Mouse (Mus musculus) cerebellum, adult 18-20 months (tissue): ENCODE measurements around the gene Nanos1.

Source experiments
- DNase-seq, 2 experiments: peaks; one replicate each; pipeline ENCODE4 v3.0.0; 2021

Nanos1 gene

DNA sequence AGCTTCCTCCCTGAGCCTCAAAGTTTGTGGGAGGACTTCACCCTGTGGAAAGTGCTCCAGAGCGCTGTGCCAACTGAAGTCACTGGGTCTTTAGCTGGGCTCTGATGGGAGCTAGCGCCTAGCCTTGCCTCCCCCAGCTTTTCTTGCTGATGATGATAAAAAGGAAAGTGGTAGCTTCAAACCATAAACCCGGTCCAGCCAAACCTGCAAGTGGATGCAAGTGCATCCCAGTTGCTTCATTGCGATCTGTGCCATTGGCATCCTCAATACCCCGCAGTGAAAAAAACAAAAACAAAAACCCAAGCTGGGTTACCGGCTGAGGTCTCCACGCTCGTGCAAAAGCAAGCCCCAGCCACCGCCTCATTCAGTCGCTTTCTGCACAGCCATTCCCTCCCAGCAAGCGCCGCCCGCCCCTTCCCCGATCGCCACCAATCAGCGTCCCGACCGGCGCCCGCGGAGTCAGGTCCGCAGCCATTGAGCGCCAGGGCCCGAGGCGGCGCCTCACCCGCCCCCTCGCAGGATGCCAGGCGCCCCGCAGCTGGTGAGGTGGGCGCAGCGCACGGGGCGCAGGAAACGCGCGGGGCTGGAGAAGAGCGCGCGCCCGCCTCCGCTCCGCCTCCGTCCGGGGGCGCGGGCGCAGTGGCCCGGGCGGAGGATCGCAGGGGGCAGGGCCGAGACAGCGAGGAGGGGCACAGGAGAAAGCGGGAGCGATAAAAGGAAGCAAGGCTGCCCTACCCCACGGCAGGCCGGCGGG, at the start of gene Nanos1:
Nanos1 (plus strand) TSS at position 550 of the 754 bp plus-strand sequence.
- DNase-seq, result peak; percentile 93 to 96

DNA sequence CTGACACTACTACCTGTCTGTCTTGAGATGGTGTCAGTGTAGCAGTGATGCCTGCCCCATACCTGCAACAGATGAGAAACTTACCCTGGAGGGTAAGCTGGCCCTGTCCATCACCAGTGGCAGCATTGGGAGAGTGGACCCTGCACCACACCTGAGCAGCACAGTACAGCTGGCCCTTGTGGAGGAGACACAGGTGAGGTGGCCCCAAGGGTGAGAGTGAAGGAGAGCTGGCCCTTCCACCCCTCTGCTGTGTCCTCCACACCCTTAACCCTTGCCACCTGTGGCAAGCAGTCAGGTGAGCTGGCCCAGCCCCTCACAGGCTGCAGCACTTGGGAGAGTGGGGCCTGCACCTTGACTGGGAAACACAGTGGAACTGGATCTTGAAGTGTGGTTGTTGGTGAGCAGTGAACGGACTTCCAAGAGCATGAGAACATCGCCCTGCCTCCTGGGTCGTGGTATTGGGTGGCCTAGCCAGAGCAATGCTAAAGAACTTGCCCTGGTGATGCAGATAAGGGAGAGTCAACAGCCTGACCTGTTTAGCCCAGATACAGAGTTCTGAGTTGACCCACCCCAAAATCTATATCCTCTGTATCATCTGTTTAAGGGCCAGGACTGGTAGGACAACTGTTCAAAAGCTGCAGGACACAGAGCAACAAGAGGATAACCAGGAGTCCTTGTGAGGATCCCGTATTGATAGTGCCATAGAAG, 46.4 kb upstream of the Nanos1 start:
- no peak for DNase-seq

DNA sequence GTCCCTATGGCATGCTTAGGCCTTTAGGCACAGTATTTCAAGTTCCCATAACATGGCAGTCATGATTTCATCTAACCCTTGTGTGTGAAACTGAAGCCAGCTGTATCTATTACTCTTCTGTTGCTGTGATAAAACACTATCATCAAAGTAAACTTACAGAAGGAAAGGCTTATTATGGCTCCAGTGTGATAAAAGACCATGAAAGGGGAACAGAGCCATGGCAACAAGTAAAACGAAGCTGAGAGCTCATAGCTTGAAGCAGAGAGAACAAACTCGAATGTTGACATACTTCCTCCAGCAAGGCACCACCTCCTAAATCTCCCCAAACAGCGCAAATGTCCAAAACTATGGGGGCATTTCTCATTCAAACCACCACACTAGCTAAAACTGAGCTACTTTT, 45.6 kb upstream of the Nanos1 start:
- DNase-seq, result no peak

DNA sequence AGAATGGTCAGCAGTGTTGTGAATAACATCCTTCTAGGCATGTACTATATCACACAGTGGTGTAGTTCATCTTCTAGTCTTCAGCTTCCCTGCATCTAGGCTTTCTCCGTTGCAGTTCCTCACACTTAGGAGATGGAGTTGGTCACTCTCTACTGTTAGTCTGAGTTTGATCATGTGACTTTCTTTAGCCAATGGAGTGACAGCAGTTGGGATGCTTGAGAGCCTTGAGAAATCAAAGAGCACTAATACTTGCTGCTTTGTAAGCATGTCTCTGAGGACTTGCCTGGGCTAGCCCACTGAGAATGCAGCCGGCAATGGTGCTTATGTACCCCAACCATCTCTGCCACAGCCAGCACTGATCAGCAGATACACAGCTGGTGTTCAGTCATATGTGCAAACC, 43.2 kb upstream of the Nanos1 start:
- DNase-seq, result no peak

DNA sequence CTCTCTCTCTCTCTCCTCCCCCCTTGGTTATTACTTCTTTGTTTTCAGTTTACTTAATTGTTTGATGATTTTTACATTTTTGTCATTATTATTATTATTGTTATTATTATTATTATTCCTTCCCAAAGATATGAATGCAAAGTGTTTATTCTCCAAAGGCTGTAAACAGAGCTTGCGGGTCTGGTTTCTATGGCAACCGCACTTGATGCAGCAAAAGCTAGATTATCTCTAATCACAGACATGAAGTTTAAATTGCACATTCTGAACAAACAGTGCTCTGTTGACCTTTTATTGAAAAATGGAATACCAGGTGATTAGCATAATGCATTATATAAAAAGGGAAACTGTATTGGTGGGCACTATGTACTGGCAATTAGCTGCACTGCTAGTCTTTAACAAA, 39.4 kb upstream of the Nanos1 start:
- DNase-seq, result no peak

GRCm38 (mm10) chr19:60730281-60730852, 25.4 kb upstream of the Nanos1 start:
- DNase-seq, result peak; percentile 38 to 58

- no peak for DNase-seq
Measured at GRCm38 (mm10) chr19:60731299-60731698, 24.5 kb upstream of the Nanos1 start.

GRCm38 (mm10) chr19:60731966-60732365, 23.8 kb upstream of the Nanos1 start:
- DNase-seq, result no peak

GRCm38 (mm10) chr19:60740560-60740959, 15.2 kb upstream of the Nanos1 start:
- no peak for DNase-seq

DNA sequence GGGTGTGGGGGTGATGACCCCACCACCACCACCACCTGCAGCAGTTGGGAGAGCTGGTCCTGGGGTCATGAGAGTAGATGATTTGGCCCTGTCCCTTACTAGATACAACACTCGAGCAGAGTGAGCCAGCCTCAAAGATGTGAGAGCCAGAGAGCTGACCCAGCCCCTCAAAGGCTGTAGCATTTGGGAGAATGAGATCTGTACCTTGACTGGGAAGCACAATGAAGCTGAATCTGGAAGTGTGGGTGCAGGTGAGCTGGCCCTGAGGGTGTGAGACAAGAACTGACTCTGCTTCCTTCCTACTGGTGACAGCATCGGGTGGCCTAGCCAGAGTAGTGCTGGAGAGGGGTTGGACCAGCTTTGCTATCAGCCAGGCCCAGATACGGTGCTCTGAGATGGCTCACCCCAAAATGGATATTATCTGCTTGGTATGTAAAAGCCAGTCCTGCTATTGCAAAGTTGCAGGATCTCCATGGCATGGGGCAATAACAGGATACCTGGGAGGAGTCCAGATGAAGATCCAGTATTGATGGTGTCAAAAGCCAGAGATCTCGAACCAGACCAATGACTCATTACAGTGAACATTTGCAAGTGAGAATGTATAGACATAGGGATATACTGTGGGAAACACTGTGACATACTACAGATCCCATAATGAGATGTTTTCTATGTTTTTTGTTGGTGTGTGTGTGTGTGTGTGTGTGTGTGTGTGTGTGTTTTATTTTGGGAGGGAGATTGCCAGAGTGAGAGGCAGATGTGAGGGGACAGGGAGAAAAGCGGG, 11.8 kb upstream of the Nanos1 start:
- no peak for DNase-seq

- DNase-seq, result no peak
Measured at GRCm38 (mm10) chr19:60747801-60748200, 8.0 kb upstream of the Nanos1 start.

GRCm38 (mm10) chr19:60756192-60757098, 658 bp downstream of the Nanos1 start:
- peak; percentile 60 to 69 for DNase-seq

- no peak for DNase-seq
Measured at GRCm38 (mm10) chr19:60757099-60757785, 1.5 kb downstream of the Nanos1 start.

DNA sequence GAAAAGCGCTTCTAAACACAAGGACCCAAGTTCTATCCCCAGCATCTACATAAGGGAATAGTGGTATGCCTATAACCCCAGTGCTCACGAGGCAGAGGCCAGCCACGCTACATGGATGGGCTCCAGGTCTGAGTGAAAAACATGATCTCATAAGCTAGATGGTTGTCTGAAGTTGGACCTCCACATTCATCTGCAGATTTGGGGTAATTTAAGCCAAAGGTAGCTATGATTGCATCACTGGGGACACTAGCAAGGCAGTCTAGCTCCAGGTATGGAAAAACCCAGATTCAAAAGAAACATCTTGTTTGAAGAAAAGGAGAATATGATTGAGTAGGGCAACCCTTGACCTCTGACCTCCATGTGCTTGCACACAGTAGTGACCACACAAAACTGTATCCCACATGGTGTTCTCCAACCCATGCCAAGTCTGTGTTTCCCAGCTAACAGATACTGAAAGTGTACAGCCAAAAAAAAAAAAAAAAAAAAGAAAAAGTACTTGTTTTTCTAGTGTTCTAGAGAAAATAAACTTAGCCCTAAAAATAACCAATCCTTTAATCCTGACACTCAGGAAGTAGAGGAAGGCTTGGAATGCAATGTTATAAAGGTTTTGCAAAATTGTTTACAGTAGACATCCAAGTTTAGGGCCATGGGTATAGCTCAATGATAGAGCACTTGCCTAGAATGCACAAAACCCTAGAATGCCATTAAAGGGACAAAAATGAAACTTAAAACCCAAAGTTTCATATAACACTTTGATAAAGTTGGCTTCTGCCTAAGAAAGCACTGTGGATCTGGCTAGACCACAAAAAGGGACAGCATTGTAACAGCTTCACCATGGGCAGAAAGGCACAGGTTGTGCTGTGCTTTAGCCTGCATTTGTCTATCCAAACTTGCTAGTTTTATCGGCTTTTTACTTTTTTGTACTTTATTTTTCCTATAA, 3.4 kb downstream of the Nanos1 start:
- no peak for DNase-seq

- no peak for DNase-seq
Measured at GRCm38 (mm10) chr19:60773366-60773765, 17.6 kb downstream of the Nanos1 start.

DNA sequence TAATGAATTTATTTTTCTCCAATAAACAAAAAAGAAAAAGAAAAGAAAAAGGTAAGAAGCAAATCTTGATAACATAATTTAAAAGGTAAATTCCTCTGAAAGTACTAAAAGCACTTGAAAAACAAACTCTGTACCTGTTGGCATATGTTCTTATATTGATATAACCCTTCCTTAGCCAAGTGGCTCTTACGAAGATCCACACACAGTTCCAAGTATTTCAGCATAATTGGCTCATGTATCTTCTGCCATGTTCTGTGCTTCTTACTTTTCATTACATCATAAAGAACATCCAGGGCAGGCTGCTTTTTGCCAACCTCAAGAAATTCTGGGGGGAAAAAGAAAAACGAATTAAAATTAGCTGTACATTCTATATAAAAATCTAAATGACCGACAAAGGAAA, 26.2 kb downstream of the Nanos1 start:
- no peak for DNase-seq

GRCm38 (mm10) chr19:60784712-60785111, 28.9 kb downstream of the Nanos1 start:
- DNase-seq, result no peak

DNA sequence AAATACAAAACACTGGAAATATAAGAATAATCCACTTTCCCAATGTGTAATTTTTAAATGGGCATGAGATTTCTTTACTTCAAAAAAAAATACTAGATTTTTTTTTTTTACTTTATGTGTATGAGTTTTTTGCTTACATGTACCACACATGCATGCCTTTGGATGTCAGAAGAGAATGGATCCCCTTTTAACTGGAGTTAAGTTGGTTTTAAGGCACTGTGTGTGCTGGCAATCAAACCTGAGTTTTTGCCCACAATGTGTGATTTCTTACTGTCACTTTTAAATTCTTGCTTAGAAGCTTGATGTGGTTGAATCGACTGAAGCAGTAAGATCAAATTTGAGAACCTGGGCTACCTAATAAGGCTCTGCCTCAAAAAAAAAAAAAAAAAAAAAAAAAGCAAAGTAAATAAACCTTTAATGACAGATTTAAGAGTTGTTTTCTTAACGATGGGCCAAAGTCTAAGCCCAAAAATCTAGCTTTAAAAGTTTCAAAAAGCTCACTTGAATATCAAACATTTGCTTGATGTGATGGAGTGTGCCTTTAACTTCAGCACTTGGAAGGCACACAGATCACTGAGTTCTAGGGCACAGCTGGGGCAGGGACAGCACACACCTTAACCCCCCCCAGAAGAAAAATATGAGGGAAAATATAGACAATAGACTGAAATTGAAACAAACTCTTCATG, 31.8 kb downstream of the Nanos1 start:
- DNase-seq, result no peak

DNA sequence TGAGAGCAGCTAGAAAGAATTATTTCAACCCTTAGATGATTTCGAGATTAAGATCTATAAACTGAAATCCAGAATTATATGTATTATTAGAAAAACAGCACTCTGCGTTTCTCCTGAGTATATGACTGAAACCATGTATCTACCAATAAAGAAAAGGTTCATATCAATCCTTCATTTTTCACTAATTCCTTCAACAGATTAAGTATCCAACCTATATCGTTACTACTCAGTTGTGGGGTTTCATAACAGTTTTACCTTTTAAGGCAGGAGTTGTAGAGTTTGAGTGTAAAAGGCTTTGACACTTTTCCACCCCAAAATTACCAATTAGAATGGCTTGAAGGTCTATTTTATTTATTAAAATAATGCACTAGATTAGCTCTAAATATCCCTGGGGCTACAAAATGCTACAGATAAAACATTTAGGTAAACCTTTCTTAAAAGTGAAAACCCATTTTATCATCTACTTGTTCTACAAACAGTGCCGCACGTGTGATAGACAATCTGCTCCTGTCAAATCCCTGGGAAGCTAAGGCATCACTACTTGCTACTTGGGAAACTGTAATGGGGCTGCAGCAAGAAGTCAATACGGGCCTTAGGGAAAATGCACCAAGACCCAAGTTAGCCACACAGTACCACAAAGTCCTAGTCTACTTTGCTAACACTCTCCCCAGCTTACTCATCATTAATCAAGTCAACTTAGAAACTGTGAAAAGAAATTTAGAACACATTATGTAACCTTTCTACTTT, 32.6 kb downstream of the Nanos1 start:
- no peak for DNase-seq
